Mouse (Mus musculus) naive thymus-derived CD4-positive, alpha-beta T cell, adult 5 months (primary cell): ENCODE data around the gene Olfr1426. TPM values are rescaled to one million over a fixed set of nuclear protein-coding genes. Genes with fewer than 3 reads are reported as not detected.

Experiments used
- polyA plus RNA-seq: library from polyadenylated mRNA; unstranded; fragments of 100-300 nt; shearing (Covaris generic); gene quantifications from one replicate; pipeline ENCODE4 v1.2.1, GENCODE M21; 2017

Olfr1426 gene
- not detected for polyA plus RNA-seq

DNA sequence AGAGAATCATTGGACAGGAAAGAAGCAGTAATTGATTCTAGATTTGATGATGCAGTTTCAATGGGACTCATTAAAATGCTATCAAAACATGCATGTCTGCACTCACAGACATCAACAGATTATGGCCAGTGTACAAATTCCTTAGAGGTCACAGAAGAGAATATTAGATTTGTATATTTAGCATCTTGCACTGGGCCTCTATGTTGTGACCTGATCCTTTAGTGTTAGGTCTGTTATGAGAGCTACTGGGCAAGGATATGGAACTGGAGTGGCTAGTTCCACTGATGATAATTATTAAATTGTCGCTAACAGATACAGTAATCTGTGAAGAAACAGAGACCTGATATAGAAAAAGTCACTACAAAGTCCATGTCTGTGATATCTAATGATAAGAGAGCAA lies at the start of gene Olfr1426:
TSS of gene Olfr1426 (minus strand) at position 101 of the 400 bp plus-strand sequence.

DNA sequence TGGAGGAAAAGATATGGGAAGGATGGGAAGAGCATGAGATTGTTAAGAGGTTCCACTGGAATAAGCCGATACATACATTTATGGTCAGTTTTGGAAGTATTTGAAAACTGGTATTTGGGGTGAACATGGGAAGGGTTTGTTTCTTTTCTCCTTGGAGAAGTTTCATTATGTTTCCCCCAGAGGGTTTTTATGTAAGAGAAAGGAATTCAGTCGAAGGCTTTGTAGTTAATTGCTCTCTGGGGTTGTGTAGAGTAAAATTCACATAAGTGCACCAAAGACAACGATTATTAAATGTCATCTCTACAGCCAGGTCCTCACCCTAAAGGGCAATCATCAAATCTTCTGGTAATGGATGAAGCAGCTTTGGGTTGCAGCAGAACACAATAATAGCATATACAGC lies 31.3 kb upstream of the Olfr1426 start, which contains the start of gene Olfr76:
TSS of gene Olfr76 (minus strand) at position 101 of the 400 bp plus-strand sequence.

DNA sequence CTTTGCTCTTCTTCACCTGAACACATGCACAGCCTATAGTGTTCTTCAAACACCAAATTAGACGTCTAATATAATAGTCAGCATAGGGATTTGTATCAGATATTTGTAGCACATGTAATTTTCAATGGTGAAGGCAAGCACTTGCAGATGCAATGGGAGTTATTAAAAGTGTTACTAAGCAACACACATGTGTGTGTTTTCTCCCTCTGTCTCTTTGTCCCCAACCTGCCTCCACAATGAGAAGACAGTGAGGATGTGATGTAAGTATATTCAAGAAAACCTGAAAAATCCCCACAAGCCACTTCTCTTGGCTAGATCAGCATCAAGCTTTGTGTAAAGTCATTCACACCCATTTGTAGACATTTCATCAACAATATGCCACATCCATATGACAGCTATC lies 24.0 kb upstream of the Olfr1426 start, which contains the start of gene Olfr1428:
TSS of gene Olfr1428 (minus strand) at position 101 of the 400 bp plus-strand sequence.

DNA sequence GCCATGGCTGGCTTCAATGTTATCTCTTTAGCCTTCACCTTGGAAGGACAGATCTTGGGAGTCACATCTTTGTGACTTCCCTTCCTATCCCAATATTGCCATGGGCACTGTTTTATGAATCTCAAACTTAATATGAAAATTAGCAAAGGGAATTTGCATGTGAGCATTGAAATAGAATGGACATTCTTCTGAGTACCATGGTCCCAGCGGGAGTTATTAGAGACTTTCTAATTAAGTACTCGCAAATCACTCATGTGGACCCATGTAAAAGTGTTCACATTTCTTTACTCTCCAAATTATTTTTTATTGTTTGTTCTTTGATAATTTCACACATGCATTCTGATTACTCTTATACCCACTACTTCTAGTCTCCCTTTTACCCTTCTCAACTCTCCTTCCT lies 11.4 kb upstream of the Olfr1426 start, which contains the start of gene Olfr1427:
TSS of gene Olfr1427 (minus strand) at position 101 of the 400 bp plus-strand sequence.

DNA sequence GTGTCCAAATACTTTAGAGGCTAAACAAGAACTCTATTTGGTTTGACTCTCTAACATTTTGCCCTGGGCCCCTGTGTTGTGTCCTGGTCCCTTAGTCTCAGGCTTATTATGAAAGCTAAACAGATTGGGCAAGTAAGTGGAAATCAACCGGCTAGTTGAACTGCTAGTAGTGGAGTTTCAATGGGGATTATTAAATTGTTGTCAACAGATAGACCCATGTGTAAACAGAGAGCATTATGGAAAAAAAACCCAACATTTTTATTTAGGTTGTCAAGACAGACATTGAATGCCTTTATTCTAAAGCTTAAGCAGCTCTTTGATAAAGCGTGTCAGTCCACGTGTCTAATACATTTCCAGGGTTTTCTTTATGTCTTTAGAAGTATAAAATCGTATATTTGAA lies 14.2 kb downstream of the Olfr1426 start, which contains the start of gene Olfr1425:
TSS of gene Olfr1425 (minus strand) at position 101 of the 400 bp plus-strand sequence.

DNA sequence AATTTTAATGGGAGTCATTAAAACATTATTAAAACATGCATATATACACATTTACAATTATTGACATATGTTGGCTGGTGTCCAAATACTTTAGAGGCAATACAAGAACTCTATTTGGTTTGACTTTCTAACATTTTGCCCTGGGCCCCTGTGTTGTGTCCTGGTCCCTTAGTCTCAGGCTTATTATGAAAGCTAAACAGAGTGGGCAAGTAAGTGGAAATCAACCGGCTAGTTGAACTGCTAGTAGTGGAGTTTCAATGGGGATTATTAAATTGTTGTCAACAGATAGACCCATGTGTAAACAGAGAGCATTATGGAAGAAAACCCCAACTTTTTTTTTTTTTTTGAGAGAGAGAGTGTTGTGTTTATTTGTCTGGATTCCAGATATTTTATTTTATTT lies 29.2 kb downstream of the Olfr1426 start, which contains the start of gene Olfr1424:
TSS of gene Olfr1424 (minus strand) at position 101 of the 400 bp plus-strand sequence.

DNA sequence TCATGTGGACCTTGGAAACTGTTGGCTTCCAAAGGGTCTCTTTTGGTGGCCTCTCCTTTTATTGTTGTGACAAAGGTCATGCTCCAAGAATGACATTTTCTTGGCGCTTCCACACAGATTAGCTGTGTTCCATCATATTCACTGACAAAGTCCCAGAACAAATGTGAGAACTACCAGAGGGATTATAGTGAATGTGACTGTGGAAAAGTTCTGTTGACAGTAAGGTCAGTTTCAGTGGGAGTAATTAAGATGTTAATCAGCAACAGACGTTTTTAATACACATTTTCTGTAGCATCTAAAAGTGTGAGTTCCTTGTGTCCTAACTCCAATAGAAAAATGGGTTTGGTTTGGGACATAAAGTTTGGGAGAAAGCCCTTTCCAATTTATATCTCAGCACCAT lies 50.6 kb downstream of the Olfr1426 start, which contains the start of gene Olfr1423:
TSS of gene Olfr1423 (minus strand) at position 101 of the 400 bp plus-strand sequence.

Other genes starting within 250 kb of the Olfr1426 start
- not detected for gene Olfr1418, start 230.9 kb downstream of the Olfr1426 start, polyA plus RNA-seq
- not detected for gene Olfr1419, start 216.9 kb downstream of the Olfr1426 start, polyA plus RNA-seq
- gene Olfr1420, start 205.4 kb downstream of the Olfr1426 start, polyA plus RNA-seq: not detected
- 32.6 TPM for gene Patl1, start 179.6 kb downstream of the Olfr1426 start, polyA plus RNA-seq
- 57.5 TPM for gene Osbp, start 126.1 kb downstream of the Olfr1426 start, polyA plus RNA-seq
- gene Olfr1423, start 50.7 kb downstream of the Olfr1426 start, polyA plus RNA-seq: not detected
- gene Olfr1424, start 29.3 kb downstream of the Olfr1426 start, polyA plus RNA-seq: not detected
- not detected for gene Olfr1425, start 14.3 kb downstream of the Olfr1426 start, polyA plus RNA-seq
- not detected for gene Olfr1427, start 11.3 kb upstream of the Olfr1426 start, polyA plus RNA-seq
- gene Olfr1428, start 23.9 kb upstream of the Olfr1426 start, polyA plus RNA-seq: not detected
- gene Olfr76, start 31.2 kb upstream of the Olfr1426 start, polyA plus RNA-seq: not detected
- gene Olfr1555-ps1, start 78.1 kb upstream of the Olfr1426 start, polyA plus RNA-seq: 0.11 TPM
- gene Olfr1431, start 108.6 kb upstream of the Olfr1426 start, polyA plus RNA-seq: not detected
- gene Olfr1432, start 140.6 kb upstream of the Olfr1426 start, polyA plus RNA-seq: not detected
- gene Olfr262, start 149.6 kb upstream of the Olfr1426 start, polyA plus RNA-seq: not detected
- 0.10 TPM for gene Olfr235, start 169.0 kb upstream of the Olfr1426 start, polyA plus RNA-seq
- not detected for gene Olfr1434, start 187.8 kb upstream of the Olfr1426 start, polyA plus RNA-seq
- gene Olfr1436, start 207.1 kb upstream of the Olfr1426 start, polyA plus RNA-seq: not detected
- gene Olfr1437, start 233.1 kb upstream of the Olfr1426 start, polyA plus RNA-seq: not detected
- not detected for gene Olfr1438-ps1, start 243.9 kb upstream of the Olfr1426 start, polyA plus RNA-seq